Mouse (Mus musculus): ENCODE measurements at regions not wholly inside any gene's neighbourhood (a gene's known extent, or its start where the extent isn't known, plus 50 kb on each side); places are given as distances from the start of the nearest gene placed in this dataset.

- TF ChIP-seq CTCF (IDR thresholded peaks at IDR 0.05; ENCODE audit: low read depth, low read length) (no peak), POLR2A (IDR thresholded peaks at IDR 0.05; ENCODE audit: borderline replicate concordance, low read depth, low read length) (no peak)
Observed at GRCm38 (mm10) chr10:117982611-117983210, 136.9 kb upstream of the Rap1b start.
